ENCODE assay signal across 10 mouse cellular contexts in the genomic region with DNA sequence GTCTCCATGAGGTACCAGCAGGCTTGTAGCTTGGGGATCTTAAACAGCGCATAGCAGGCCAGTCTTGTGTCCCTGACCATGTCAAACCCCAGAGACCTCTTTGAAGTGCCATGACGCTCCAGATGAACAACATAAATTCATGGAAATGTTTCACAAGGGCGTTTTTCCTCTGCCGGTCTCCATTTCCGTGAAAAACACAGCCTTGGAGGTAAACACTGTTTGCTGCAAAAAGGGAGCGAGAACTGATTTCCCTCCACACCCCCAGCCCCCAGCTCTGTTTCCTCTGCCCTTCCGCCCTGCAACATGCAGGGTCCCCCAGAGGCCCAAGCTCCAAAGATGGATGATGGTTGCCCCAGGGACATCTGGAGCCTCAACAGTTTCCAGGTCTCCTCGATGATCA. TPM values are rescaled to one million over a fixed set of nuclear protein-coding genes. Genes with fewer than 3 reads are reported as not detected.
DNase-seq lines count a peak whose midpoint lies in the region; ATAC-seq and TF ChIP-seq lines count a peak whose summit lies in the region.
"Had no signal": no experiment of that assay in that cellular context is flagged by ENCODE, and none has a peak within 500 bp of the region (broad histone marks: within the 10 kb centered on the region; RNA-seq: fewer than 3 reads in every experiment).

No protein-coding gene starts in this region.

- no peak for TF ChIP-seq CTCF in heart, postnatal 0 days (IDR thresholded peaks at IDR 0.05; ENCODE audit: low read depth)
- no peak for TF ChIP-seq CTCF in olfactory bulb, adult 2 months (IDR thresholded peaks at IDR 0.05; ENCODE audit: insufficient read depth, low read depth, low read length)

- no peaks in the 10 kb centered on the region for H3K9me3 ChIP-seq in heart, embryonic 15.5 days (replicated peaks)
- no peaks in the 10 kb centered on the region for H3K9me3 ChIP-seq in heart, embryonic 10.5 days
- H3K9me3 ChIP-seq in limb, embryonic 12.5 days, result no peaks in the 10 kb centered on the region
- no peaks in the 10 kb centered on the region for H3K9me3 ChIP-seq in limb, embryonic 10.5 days (replicated peaks)
- no peaks in the 10 kb centered on the region for H3K9me3 ChIP-seq in heart, postnatal 0 days (replicated peaks; ENCODE audit: control insufficient read depth, low read length)
- H3K9me3 ChIP-seq: liver, embryonic 15.5 days had no signal

- peaks cover 3% of the 10 kb centered on the region; the same call in 1 of the 2 replicates for H3K27me3 ChIP-seq in heart, embryonic 15.5 days
- no peaks in the 10 kb centered on the region for H3K27me3 ChIP-seq in heart, embryonic 10.5 days (ENCODE audit: insufficient read depth, poor library complexity, severe bottlenecking)
- no peaks in the 10 kb centered on the region for H3K27me3 ChIP-seq in limb, embryonic 12.5 days
- H3K27me3 ChIP-seq in limb, embryonic 10.5 days (ENCODE audit: low read depth, poor library complexity, severe bottlenecking), result no peaks in the 10 kb centered on the region
- no peaks in the 10 kb centered on the region for H3K27me3 ChIP-seq in heart, postnatal 0 days (ENCODE audit: control insufficient read depth, insufficient read depth, low read length)
- H3K27me3 ChIP-seq: liver, embryonic 15.5 days had no signal

- no peak overlapping the region for H3K4me2 ChIP-seq in heart, embryonic 15.5 days
- H3K4me2 ChIP-seq in limb, embryonic 12.5 days, result peak overlapping the region; percentile 9; the same call in 1 of the 2 replicates
- H3K4me2 ChIP-seq in heart, postnatal 0 days (ENCODE audit: low read depth, low read length), result no peak overlapping the region
- H3K4me2 ChIP-seq: liver, embryonic 15.5 days had no signal

- ATAC-seq in heart, embryonic 15.5 days (replicated peaks; ENCODE audit: insufficient number of reproducible peaks, insufficient read depth, low FRiP score, low read depth), result no peak
- no peak for ATAC-seq in limb, embryonic 12.5 days (ENCODE audit: insufficient number of reproducible peaks, insufficient read depth, low FRiP score, low TSS enrichment, low read depth)
- ATAC-seq in heart, postnatal 0 days (ENCODE audit: insufficient read depth, low read depth), result peak; percentile 24; the same call in 1 of the 2 replicates

- no peak for TF ChIP-seq POLR2A in olfactory bulb, adult 2 months (IDR thresholded peaks at IDR 0.05; ENCODE audit: insufficient read depth, low read depth, low read length)

- H3K36me3 ChIP-seq in heart, embryonic 15.5 days, result no peaks in the 10 kb centered on the region
- H3K36me3 ChIP-seq in heart, embryonic 10.5 days, result no peaks in the 10 kb centered on the region
- H3K36me3 ChIP-seq in limb, embryonic 12.5 days, result no peaks in the 10 kb centered on the region
- H3K36me3 ChIP-seq in limb, embryonic 10.5 days, result no peaks in the 10 kb centered on the region
- H3K36me3 ChIP-seq in heart, postnatal 0 days (replicated peaks; ENCODE audit: control insufficient read depth, insufficient read depth, low read length), result no peaks in the 10 kb centered on the region
- H3K36me3 ChIP-seq: liver, embryonic 15.5 days had no signal

- 0 out of 2 replicates have a peak overlapping the region, but pooled peaks have one; percentile 12 for H3K27ac ChIP-seq in heart, embryonic 15.5 days
- no peak overlapping the region for H3K27ac ChIP-seq in heart, embryonic 10.5 days
- peak overlapping the region; percentile 58; the same call in 1 of the 2 replicates for H3K27ac ChIP-seq in limb, embryonic 12.5 days
- H3K27ac ChIP-seq in limb, embryonic 10.5 days, result no peak overlapping the region
- peak overlapping the region; percentile 53 for H3K27ac ChIP-seq in heart, postnatal 0 days (ENCODE audit: low read depth)
- peak overlapping the region; percentile 81 for H3K27ac ChIP-seq in olfactory bulb, adult 2 months (ENCODE audit: insufficient read depth, low read depth, low read length)
- H3K27ac ChIP-seq: liver, embryonic 15.5 days had no signal

- no peak overlapping the region for H3K4me3 ChIP-seq in heart, embryonic 15.5 days
- no peak overlapping the region for H3K4me3 ChIP-seq in heart, embryonic 10.5 days
- no peak overlapping the region for H3K4me3 ChIP-seq in limb, embryonic 12.5 days (replicated peaks)
- no peak overlapping the region for H3K4me3 ChIP-seq in limb, embryonic 10.5 days
- no peak overlapping the region for H3K4me3 ChIP-seq in heart, postnatal 0 days (ENCODE audit: low read depth, low read length)
- no peak overlapping the region for H3K4me3 ChIP-seq in olfactory bulb, adult 2 months (ENCODE audit: insufficient read depth, low read depth, low read length)
- H3K4me3 ChIP-seq: liver, embryonic 15.5 days had no signal

- H3K4me1 ChIP-seq in heart, embryonic 15.5 days (replicated peaks), result no peaks in the 10 kb centered on the region
- H3K4me1 ChIP-seq in heart, embryonic 10.5 days, result peaks cover 12% of the 10 kb centered on the region
- peaks cover 25% of the 10 kb centered on the region for H3K4me1 ChIP-seq in limb, embryonic 12.5 days (replicated peaks)
- H3K4me1 ChIP-seq in limb, embryonic 10.5 days, result peaks cover 13% of the 10 kb centered on the region
- 0 out of 2 replicates have a peak, but pooled peaks cover 5% of the 10 kb centered on the region for H3K4me1 ChIP-seq in heart, postnatal 0 days (ENCODE audit: control insufficient read depth, insufficient read depth)
- peaks cover 51% of the 10 kb centered on the region for H3K4me1 ChIP-seq in olfactory bulb, adult 2 months (ENCODE audit: control insufficient read depth, insufficient read depth, low read length)
- H3K4me1 ChIP-seq: liver, embryonic 15.5 days had no signal

- no peak for DNase-seq in heart, embryonic 10.5 days (ENCODE audit: low spot score)
- no peak for DNase-seq in limb, embryonic 10.5 days (ENCODE audit: low spot score)
- DNase-seq in heart, postnatal 0 days (ENCODE audit: low spot score), result no peak
- no peak for DNase-seq in right cerebral cortex, postnatal 36 days (ENCODE audit: low spot score in 2 of 2)
- DNase-seq: cerebellum, adult 18-20 months; thymus, postnatal 4 days had no signal

- no peak overlapping the region for H3K9ac ChIP-seq in heart, embryonic 15.5 days
- no peak overlapping the region for H3K9ac ChIP-seq in limb, embryonic 12.5 days (replicated peaks)
- no peak overlapping the region for H3K9ac ChIP-seq in heart, postnatal 0 days (replicated peaks; ENCODE audit: low read depth, low read length)
- H3K9ac ChIP-seq: liver, embryonic 15.5 days had no signal

- peak; percentile 63; the same call in 1 of the 2 replicates for TF ChIP-seq EP300 in heart, postnatal 0 days (IDR thresholded peaks at IDR 0.05; ENCODE audit: low read depth)

- 62% methylated on average over 8 of the region's 8 CpGs for WGBS in heart, embryonic 15.5 days
- 71% methylated on average over 8 of the region's 8 CpGs for WGBS in heart, embryonic 10.5 days
- WGBS in limb, embryonic 12.5 days, result 59% methylated on average over 8 of the region's 8 CpGs
- WGBS in limb, embryonic 10.5 days, result 72% methylated on average over 8 of the region's 8 CpGs
- WGBS in heart, postnatal 0 days, result 62% methylated on average over 8 of the region's 8 CpGs
- 67% methylated on average over 8 of the region's 8 CpGs for WGBS in olfactory bulb, adult 2 months

RNA-seq across cellular contexts. Expression of a gene that starts 24.3 kb away (rescaled TPM):
- polyA plus RNA-seq in heart, embryonic 15.5 days (2015; fragmentation: Nextera tagmentation; extraction: Ambion mirVana), result 731 and 759 TPM in 2 replicates
- polyA plus RNA-seq in heart, embryonic 10.5 days (2016; fragmentation: Nextera tagmentation; extraction: Ambion mirVana), result 841 and 1,083 TPM in 2 replicates
- 1,129 and 1,141 TPM in 2 replicates for polyA plus RNA-seq in limb, embryonic 12.5 days (2016; fragmentation: Nextera tagmentation; extraction: Ambion mirVana)
- polyA plus RNA-seq in limb, embryonic 10.5 days (2016; fragmentation: Nextera tagmentation; extraction: Ambion mirVana), result 1,121 and 1,290 TPM in 2 replicates
- 236 and 375 TPM in 2 replicates for total RNA-seq in heart, postnatal 0 days (2014; rRNA removed; ENCODE audit: low replicate concordance)
- polyA plus RNA-seq in heart, postnatal 0 days (2015; fragmentation: Nextera tagmentation; extraction: Ambion mirVana), result 771 and 839 TPM in 2 replicates
- 446 and 787 TPM in 2 replicates for polyA plus RNA-seq in olfactory bulb, adult 2 months (2012; ENCODE audit: insufficient read depth, insufficient read length, low replicate concordance, missing spikeins)

Comparison
In these comparisons a context has a peak if more than half of its experiments do, and no peak if none do; other contexts are left out.
1. H3K27ac ChIP-seq: peak in heart, embryonic 15.5 days (single experiment), limb, embryonic 12.5 days (single experiment), heart, postnatal 0 days (single experiment) and olfactory bulb, adult 2 months (single experiment); none in heart, embryonic 10.5 days (single experiment) and limb, embryonic 10.5 days (single experiment).